Mouse (Mus musculus) 416B (cell line): ENCODE measurements at regions not wholly inside any gene's neighbourhood (a gene's known extent, or its start where the extent isn't known, plus 50 kb on each side); places are given as distances from the start of the nearest gene placed in this dataset.

Source experiments
- DNase-seq: peaks from one replicate; pipeline ENCODE4 v3.0.0; 2011; ENCODE audit warnings: low read depth

- no peak for DNase-seq
Measured at GRCm38 (mm10) chr13:37531512-37532183, 186.6 kb downstream of the Ly86 start.

GRCm38 (mm10) chr13:37532596-37533170, 187.7 kb downstream of the Ly86 start:
- no peak for DNase-seq

DNA sequence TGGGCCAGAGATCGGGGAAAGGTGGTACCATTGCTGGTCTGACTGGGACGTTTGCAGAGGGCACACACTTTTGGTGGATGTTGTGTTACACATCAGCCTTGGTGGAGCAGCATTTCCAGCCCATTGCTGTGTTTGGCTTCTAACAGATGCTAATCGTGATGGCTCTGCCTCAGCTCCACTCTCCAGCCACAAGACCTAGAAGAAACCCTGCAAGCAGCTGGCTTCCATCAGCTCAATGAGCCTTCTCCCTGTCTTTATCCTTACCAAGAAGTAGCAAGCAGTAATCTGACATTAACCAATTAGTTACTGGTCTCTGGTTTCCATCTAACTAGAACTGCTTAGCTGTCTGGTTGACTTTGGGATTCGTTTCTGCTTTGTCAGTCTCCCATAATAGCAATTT, 188.8 kb downstream of the Ly86 start:
- DNase-seq: no peak

DNA sequence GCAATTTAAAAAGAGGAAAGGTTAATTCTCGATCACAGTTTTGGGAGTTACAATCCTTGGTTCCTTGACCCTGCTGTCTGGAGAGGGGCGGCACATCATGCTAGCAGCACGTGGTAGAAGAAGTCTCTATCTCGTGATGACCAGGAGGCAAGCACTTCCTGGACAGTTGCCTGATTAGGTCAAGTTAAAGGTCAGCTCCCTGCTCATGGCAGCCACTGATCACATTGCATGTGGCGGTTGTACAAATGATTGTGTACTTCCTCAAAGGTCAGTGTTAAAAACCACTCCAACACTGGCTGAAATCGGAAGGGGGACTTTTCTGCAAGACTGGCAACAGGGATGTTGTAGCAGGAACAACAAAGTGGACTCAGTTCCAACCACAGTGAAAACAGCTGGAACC, 192.3 kb downstream of the Ly86 start:
- DNase-seq: peak; percentile 94

DNA sequence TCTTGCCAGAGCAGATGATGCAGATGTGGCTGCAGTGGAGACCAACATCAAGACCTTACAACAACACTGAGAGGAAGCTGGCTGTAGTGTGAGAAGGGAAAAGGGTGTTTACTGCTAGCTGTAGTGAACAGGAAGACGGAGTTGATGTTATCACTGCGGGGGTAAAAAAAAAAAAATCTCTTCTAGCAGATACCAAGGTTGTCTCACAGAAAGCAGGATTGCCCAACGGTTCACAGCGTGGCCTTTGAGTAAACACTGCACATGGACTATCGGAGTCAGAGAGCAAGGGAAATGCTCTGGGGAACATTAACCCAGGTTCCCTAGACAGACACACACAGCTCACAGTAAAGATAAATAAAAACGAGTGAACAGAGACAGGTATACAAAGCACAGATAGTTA, 192.8 kb downstream of the Ly86 start:
- peak; percentile 95 for DNase-seq

DNA sequence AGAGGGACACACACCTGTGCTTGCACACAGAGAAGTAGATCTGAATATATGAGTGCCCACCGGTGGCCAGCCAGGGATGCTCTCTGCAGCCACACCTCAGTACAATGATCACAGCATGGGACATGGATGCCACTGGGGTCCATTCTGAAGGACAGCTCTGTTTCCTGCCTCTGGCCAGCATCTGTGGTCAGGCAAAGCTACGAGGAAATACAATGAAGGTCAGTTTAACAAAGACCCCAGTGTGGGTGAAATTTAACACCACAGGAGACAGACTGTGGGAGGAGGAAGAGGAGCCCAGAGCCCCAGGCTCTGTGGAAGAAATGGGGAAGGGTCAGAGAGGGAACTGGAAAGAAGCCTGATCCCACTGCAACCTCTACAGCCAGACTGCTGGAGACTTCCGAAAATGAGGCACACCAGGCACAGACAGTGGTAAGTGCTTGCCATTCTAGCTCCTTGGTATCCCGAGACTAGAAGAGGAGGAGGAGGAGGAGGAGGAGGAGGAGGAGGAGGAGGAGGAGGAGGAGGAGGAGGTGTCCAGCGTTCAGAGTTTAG, 196.0 kb downstream of the Ly86 start:
- DNase-seq: peak; percentile 67

GRCm38 (mm10) chr13:37541674-37542073, 196.7 kb downstream of the Ly86 start:
- peak; percentile 99 for DNase-seq

GRCm38 (mm10) chr13:37542744-37543196, 197.8 kb downstream of the Ly86 start:
- DNase-seq: peak; percentile 63

DNA sequence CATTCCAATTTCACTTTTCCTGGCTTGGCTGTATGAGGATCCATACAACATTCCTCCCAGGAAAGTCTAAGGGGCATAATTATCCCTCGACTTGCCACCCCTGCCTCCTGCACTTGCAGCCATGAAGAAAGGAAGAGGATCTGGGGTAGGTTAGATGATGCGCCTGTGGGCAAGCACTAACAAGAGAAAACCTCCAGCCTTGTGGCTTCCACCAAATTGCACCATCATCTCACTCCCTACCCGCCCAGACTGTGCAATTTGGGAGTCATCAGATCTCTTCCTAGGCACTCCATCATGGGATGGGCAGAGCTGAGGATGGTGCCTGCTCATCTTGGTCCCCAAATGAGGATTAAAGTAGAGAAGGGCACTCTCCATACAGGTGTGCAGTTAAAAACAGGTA, 198.8 kb downstream of the Ly86 start:
- peak; percentile 61 for DNase-seq

DNA sequence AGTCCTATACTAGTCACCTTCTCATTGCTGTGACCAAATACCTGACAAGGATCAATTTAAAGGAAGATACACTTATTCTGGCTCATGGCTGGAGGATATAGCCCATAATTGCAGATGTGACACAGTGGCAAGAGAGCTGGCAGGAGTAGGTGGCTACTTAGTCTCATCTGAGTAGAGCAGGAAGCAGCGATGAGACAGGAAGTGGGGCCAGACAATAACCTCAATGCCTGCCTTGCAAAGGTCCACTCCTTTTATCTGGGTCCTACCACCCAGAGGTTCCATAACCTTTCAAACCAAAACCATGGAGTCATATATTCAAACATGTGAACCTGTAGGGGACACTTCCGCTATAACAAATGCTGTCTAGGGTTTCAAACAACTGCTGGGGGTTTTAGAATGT, 199.7 kb downstream of the Ly86 start:
- DNase-seq: peak; percentile 45

GRCm38 (mm10) chr13:37546556-37546955, 201.5 kb downstream of the Ly86 start:
- peak; percentile 65 for DNase-seq

- peak; percentile 75 for DNase-seq
Measured at GRCm38 (mm10) chr13:37550584-37550983, 205.6 kb downstream of the Ly86 start.

GRCm38 (mm10) chr13:37553392-37553791, 208.4 kb downstream of the Ly86 start:
- no peak for DNase-seq

DNA sequence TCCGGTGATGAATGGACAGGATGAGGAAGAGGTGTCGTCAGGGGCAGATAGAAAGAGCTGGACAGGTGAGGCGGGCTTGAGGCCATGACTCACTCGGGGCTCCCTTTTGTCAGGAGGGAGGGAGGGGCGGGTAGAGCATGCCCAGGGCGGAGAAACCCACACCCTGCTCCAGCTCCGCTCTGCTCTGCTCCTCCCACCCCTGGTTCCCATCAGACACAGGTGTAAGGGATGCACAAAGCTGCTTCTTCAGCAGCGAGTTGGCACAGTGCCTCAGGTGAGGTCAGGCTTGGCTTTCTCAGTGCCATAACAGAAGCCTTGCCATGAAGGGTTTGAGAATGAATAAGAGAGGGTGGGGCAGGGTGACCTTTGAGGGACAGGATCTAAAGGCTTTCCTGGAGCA, 212.2 kb downstream of the Ly86 start:
- no peak for DNase-seq

DNA sequence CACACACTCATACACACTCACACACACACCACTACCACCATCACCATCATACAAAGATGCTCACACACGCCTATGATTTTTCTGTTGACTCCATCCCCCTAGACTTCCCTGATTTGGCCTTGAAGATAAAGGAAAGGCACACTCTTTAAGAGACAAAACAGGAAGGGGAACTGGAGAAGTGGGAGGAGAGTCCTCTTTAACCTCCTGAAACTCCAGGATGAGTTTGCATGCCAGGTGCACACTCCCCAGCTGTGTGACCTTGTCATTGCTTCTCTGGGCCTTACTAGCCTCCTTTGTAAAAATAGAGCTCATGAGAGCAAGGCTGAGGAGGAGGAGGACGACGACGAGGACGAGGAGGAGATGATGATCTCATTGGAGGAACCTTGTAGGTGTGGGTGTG, 212.8 kb downstream of the Ly86 start:
- DNase-seq: no peak

GRCm38 (mm10) chr13:37559056-37559455, 214.0 kb downstream of the Ly86 start:
- DNase-seq: no peak

DNA sequence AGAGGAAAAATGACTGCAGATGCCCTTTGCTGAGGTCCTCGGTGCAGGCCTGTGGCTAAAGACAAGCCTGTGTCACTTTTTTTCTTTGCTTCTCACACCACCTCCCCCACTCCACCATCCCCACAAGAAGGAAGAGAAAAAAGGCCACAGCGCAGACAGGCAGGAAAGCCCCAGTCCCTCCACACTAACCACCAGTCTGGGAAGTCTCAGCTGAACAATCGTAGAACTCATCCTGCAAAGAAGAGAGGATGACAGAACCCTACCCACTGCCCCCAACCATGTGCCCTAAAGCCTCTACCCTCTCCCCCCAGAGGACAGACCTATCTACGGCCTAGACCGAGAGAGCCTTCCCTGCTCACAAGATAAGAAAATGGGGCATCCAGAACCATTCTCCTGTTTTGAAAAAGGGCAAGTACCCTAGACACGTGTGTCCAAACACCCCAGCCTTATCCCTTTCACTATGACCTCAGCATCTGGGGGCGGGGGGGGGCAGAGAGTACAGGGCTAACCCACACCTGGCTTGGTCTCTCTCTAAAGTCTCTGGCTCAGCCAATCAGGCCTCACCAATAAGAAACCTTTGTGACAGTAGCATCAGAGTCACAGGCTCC, 214.8 kb downstream of the Ly86 start:
- DNase-seq: peak; percentile 71

DNA sequence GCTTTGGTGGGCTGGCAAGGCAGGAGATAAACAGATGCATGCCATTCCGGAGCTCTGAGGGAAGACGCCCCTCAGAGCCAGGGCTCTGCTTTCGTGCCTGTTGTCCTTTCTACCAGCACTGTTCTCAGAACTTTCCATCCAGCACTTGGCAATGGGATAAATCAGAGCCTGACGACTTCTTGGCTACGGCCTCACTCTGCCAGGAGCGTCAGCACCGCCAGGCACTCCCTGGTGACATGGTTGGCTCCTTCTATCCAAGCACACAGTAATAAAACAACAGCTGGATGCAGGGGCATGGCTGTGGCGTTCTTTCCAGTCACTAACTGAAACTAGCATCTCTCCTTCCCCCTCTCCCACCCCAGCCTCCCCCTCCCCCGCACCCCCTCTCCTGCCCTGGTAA, 215.4 kb downstream of the Ly86 start:
- DNase-seq: no peak

DNA sequence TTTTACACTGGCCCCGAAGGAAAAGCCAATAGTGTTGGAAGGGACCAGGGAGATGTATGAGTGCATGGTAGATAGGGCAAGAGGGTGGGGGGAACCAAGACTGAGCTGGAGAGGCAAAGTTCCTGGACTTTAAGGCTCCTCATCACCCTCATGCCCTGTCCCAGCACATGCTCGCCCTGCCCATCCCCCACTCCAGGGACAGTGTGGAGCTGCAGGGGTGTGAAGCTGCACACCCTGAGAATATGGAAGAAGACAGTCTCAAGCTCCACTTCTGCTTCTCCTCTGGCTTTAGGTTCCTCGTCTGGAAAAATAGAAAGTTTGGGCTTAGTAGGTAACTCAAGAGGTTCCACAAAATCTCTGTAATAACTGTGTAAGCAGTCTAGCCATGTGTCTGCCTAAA, 215.8 kb downstream of the Ly86 start:
- no peak for DNase-seq

DNA sequence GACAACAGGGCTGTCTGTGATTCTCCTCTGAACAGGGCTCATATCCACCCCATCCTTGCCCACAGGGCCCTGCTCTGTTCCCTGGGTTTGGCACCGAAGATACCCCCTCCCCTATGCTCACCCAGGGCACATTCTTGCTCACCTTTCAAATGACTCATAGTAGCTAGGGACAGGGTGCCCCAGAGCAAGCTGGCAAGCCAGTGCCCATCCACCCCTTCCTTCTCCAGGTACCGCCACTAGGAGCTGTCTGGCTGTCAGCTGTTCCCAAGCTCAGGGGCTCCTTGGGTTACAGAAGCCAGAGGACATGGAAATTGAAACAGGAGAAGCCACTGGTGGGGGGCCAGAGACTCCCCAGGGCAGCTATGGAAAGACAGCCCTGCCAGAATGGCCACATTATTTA, 216.4 kb downstream of the Ly86 start:
- DNase-seq: no peak

DNA sequence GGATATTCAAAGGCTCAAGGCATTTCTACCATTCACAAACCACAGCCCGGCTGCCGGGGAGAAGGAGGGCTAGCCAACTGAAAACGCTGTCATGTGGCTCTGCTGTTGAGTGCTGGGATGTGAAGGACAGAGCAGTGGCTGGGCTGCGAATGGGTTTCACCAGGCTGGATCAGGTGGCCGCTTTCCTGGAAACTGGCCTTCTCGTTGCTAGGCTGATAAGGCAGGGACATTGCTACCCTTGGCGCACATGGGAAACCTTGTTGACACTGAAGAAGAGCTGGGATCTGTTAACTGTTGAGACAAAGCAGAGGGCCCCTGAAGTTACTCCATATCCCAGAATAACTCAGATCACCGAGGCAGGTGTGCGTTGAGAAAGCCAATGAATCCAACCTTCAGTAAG, 216.1 kb upstream of the Rreb1 start:
- no peak for DNase-seq

- DNase-seq: peak; percentile 90
Measured at GRCm38 (mm10) chr13:37562652-37563051, 215.5 kb upstream of the Rreb1 start.

GRCm38 (mm10) chr13:37569051-37569450, 209.1 kb upstream of the Rreb1 start:
- DNase-seq: no peak
